Mouse (Mus musculus): ENCODE measurements around the gene Irak2.
"Not testable (repeated sequence)": the region's sequence is repeated elsewhere in the genome, so short reads cannot be mapped to it uniquely, and the experiment has no call there.

Gene Irak2

GRCm38 (mm10) chr6:113712718-113713117, 74.5 kb downstream of the Irak2 start:
- DNase-seq, result no peak

GRCm38 (mm10) chr6:113713389-113713788, 75.1 kb downstream of the Irak2 start:
- not testable (repeated sequence) for DNase-seq

GRCm38 (mm10) chr6:113714276-113714675, 76.0 kb downstream of the Irak2 start:
- DNase-seq, result no peak

- no peak for DNase-seq
These were observed 76.5 kb downstream of the Irak2 start for GRCm38 (mm10) chr6:113714797-113715196.

- peak; percentile 24 to 54 for DNase-seq
These were observed 79.3 kb downstream of the Irak2 start for GRCm38 (mm10) chr6:113717541-113717940.

- DNase-seq, result no peak
These were observed 81.6 kb downstream of the Irak2 start, which contains the start of gene Ghrl for GRCm38 (mm10) chr6:113719878-113720277. Gene Ghrl, minus strand, starts transcription at chr6:113719880.

- DNase-seq, result no peak
These were observed 82.8 kb downstream of the Irak2 start for GRCm38 (mm10) chr6:113721061-113721460.

GRCm38 (mm10) chr6:113728181-113728580, 89.9 kb downstream of the Irak2 start:
- no peak for DNase-seq

GRCm38 (mm10) chr6:113731296-113731695, 93.0 kb downstream of the Irak2 start:
- DNase-seq, result no peak

GRCm38 (mm10) chr6:113737318-113738046, 99.2 kb downstream of the Irak2 start:
- no peak for DNase-seq

GRCm38 (mm10) chr6:113740236-113741217, 102.3 kb downstream of the Irak2 start, which contains the start of gene Sec13:
Gene Sec13, minus strand, starts transcription at chr6:113740743.
- DNase-seq, result peak; percentile 85 to 89

- DNase-seq, result no peak
These were observed 103.2 kb downstream of the Irak2 start for GRCm38 (mm10) chr6:113741425-113741824.

GRCm38 (mm10) chr6:113742321-113742720, 104.1 kb downstream of the Irak2 start:
- DNase-seq, result no peak

GRCm38 (mm10) chr6:113743111-113743510, 104.8 kb downstream of the Irak2 start:
- DNase-seq, result no peak

Measured in cerebellum, postnatal 36 days (tissue).